Mouse (Mus musculus) CH12.LX (cell line): Measurements from ENCODE around the gene Immp2l. TPM values are rescaled to one million over a fixed set of nuclear protein-coding genes. Genes with fewer than 3 reads are reported as not detected.

Source experiments
- DNase-seq: peaks from one replicate; pipeline ENCODE4 v3.0.0-alpha.2; 2013; ENCODE audit errors: extremely low read depth
- H3K27ac ChIP-seq: 2 replicates; pipeline ENCODE4 v1.5.1; 2012; ENCODE audit warnings: low read depth, mild to moderate bottlenecking, control low read depth, moderate library complexity; ENCODE audit not compliant: insufficient read depth
- H3K27me3 ChIP-seq: replicated peaks from 2 replicates; pipeline ENCODE3; 2012; ENCODE audit warnings: inconsistent platforms
- H3K36me3 ChIP-seq, 2 experiments: replicated peaks in 1 of 2; 2 replicates each; pipeline versions ENCODE3 to v1.6.1; 2012; ENCODE audit warnings: inconsistent platforms in 1 of 2, low read length in 1 of 2, mild to moderate bottlenecking in 1 of 2, mixed read lengths in 1 of 2, moderate library complexity in 1 of 2; ENCODE audit not compliant: control insufficient read depth in 1 of 2, insufficient read depth in 1 of 2
- H3K4me1 ChIP-seq, 2 experiments: 2 replicates each; pipeline ENCODE4 v1.6.1; 2012; ENCODE audit warnings: inconsistent platforms in 1 of 2, moderate library complexity in 1 of 2; ENCODE audit not compliant: insufficient read depth in 2 of 2, control insufficient read depth in 1 of 2
- H3K4me2 ChIP-seq: 2 replicates; pipeline ENCODE4 v1.6.1; 2012; ENCODE audit warnings: low read depth, mild to moderate bottlenecking, control low read depth; ENCODE audit not compliant: poor library complexity, insufficient read depth, severe bottlenecking
- H3K4me3 ChIP-seq, 3 experiments: fragments of 150-350 bp in 1 of 3; sonication (generic) in 1 of 3; replicated peaks in 1 of 3; 2 replicates each; pipeline versions ENCODE3 to v1.5.1; 2011 to 2012; ENCODE audit warnings: low read depth in 2 of 3, low read length in 2 of 3, mild to moderate bottlenecking in 2 of 3, moderate library complexity in 2 of 3, control low read depth in 1 of 3, improper control_type of control experiment in 1 of 3, inconsistent platforms in 1 of 3, mixed read lengths in 1 of 3; ENCODE audit not compliant: poor library complexity in 1 of 3
- H3K79me2 ChIP-seq: replicated peaks from 2 replicates; pipeline ENCODE4 v1.6.1; 2012; ENCODE audit warnings: mild to moderate bottlenecking, moderate library complexity; ENCODE audit not compliant: control insufficient read depth, poor library complexity, insufficient read depth, severe bottlenecking; ENCODE audit errors: extremely low read depth
- H3K9ac ChIP-seq: 2 replicates; pipeline ENCODE4 v1.6.1; 2012; ENCODE audit warnings: low read depth, mild to moderate bottlenecking, control low read depth, moderate library complexity; ENCODE audit not compliant: insufficient read depth
- H3K9me3 ChIP-seq: replicated peaks from 2 replicates; pipeline ENCODE3; 2012; ENCODE audit warnings: low read length, inconsistent platforms, mixed read lengths
- CHD1 ChIP-seq: IDR thresholded peaks from 2 replicates; pipeline ENCODE4 v1.6.1; 2012; ENCODE audit warnings: low read depth, low read length, improper control_type of control experiment, inconsistent platforms
- E2F4 ChIP-seq: IDR thresholded peaks from 2 replicates; pipeline ENCODE4 v1.6.1; 2011; ENCODE audit warnings: low read depth, low read length, improper control_type of control experiment; ENCODE audit not compliant: insufficient replicate concordance
- ELF1 ChIP-seq: IDR thresholded peaks from 2 replicates; pipeline ENCODE4 v1.6.1; 2014; ENCODE audit warnings: low read depth, mild to moderate bottlenecking, inconsistent platforms, low read length, improper control_type of control experiment
- ETS1 ChIP-seq: conservative IDR thresholded peaks from 2 replicates; pipeline ENCODE4 v1.6.1; 2012; ENCODE audit warnings: low read depth, mild to moderate bottlenecking, inconsistent platforms, low read length, improper control_type of control experiment, moderate library complexity
- GABPA ChIP-seq: IDR thresholded peaks from 2 replicates; pipeline ENCODE4 v1.6.1; 2012; ENCODE audit warnings: low read depth, low read length, improper control_type of control experiment, inconsistent platforms; ENCODE audit not compliant: insufficient replicate concordance
- MXI1 ChIP-seq: IDR thresholded peaks from 2 replicates; pipeline ENCODE4 v1.6.1; 2011; ENCODE audit warnings: mild to moderate bottlenecking, low read depth, low read length, improper control_type of control experiment
- MYC ChIP-seq: IDR thresholded peaks from 2 replicates; pipeline ENCODE4 v1.6.1; 2011; ENCODE audit warnings: low read depth, mild to moderate bottlenecking, improper control_type of control experiment, low read length
- NELFE ChIP-seq: IDR thresholded peaks from 2 replicates; pipeline ENCODE4 v1.6.1; 2011; ENCODE audit warnings: low read depth, low read length, improper control_type of control experiment
- PAX5 ChIP-seq: IDR thresholded peaks from 2 replicates; pipeline ENCODE4 v1.6.1; 2012; ENCODE audit warnings: low read length, inconsistent platforms, mixed read lengths
- RCOR1 ChIP-seq: conservative IDR thresholded peaks from 2 replicates; pipeline ENCODE4 v1.6.1; 2012; ENCODE audit warnings: low read depth, mild to moderate bottlenecking, inconsistent platforms, low read length, improper control_type of control experiment
- TBP ChIP-seq: conservative IDR thresholded peaks from 2 replicates; pipeline ENCODE4 v1.6.1; 2011; ENCODE audit warnings: low read depth, low read length, improper control_type of control experiment
- UBTF ChIP-seq: IDR thresholded peaks from 2 replicates; pipeline ENCODE4 v1.6.1; 2012; ENCODE audit warnings: low read depth, mild to moderate bottlenecking, inconsistent platforms, low read length, improper control_type of control experiment, moderate library complexity
- ZMIZ1 ChIP-seq: IDR thresholded peaks from 2 replicates; pipeline ENCODE4 v1.6.1; 2012; ENCODE audit warnings: low read depth, mild to moderate bottlenecking, inconsistent platforms, low read length, improper control_type of control experiment
- dilution Hi-C: fragments of 300-500 bp; cut with MboI; formaldehyde crosslinking; loops from 2 replicates; pipeline ENCODE4 v1.14.3; 2020; ENCODE audit warnings: low sequenced_read_pairs; ENCODE audit not compliant: extremely low pct_unique_long_range_greater_than_20kb, extremely low pct_ligation_motif_present
- in situ Hi-C: fragments of 300-500 bp; cut with MboI; formaldehyde crosslinking; loops from 3 replicates; pipeline ENCODE4 v1.14.3; 2019; ENCODE audit warnings: low sequenced_read_pairs, low pct_ligation_motif_present, low pct_unique_long_range_greater_than_20kb, mixed read lengths
- polyA plus RNA-seq: library from polyadenylated mRNA; unstranded; fragments of >175 nt; gene quantifications from 2 replicates; pipeline ENCODE4 v1.2.1, GENCODE M21; 2012; ENCODE audit warnings: low read depth; ENCODE audit not compliant: insufficient read length
- total RNA-seq, 2 experiments: library from RNA; depleted of rRNA; stranded (reverse); fragments of 300-350 nt in 1 of 2; fragments of >200 nt in 1 of 2; gene quantifications; 2 replicates each; pipeline ENCODE4 v1.2.3; 2012 to 2014

Gene Immp2l
- total and polyA plus RNA-seq, 3 experiments, result 4.8 to 16.5 (median 9.9) TPM

DNA sequence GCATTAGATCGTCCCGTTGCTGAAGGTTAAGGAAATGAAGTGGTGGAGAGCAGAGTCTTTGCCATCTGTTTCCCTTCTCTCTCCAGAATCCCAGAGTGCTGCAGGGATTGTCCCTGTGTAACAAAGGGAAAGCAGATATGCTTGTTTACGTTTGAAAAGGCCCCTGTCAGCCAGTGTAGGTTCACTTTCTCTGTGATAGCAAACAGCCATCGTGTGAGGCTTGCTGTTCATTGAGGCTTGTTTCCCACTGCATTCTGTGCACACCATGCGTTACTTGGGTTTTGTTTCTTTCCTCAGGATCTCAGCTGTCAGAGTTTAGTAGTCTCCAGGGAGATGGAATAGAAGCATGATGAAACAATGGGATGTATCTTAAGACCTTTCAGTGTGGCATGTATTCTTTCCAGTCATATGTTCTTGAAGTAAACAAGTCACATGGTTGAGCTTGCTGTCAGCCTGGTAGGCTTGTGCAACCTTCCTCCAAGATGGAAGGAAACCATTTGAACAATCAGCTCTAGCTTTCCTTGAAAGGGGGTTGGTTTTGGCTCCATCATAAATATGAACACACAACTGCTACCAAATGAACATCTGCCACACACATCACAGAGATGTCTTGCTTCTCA is 623.2 kb downstream of the Immp2l start:
- no peaks in the 10 kb centered on the region for H3K9me3 ChIP-seq
- in situ Hi-C loops (no loop called here), dilution Hi-C loops (no loop called here)
- no peak for DNase-seq
- H3K4me1 ChIP-seq, result peaks cover 0 to 10% of the 10 kb centered on the region in 2 experiments; a peak in 2 of 4 replicates
- H3K79me2 ChIP-seq, result no peaks in the 10 kb centered on the region
- TF ChIP-seq E2F4, result no peak
- no peak for TF ChIP-seq ELF1
- TF ChIP-seq UBTF, result no peak
- no peak for TF ChIP-seq GABPA
- TF ChIP-seq TBP, result no peak
- TF ChIP-seq ETS1, result no peak
- no peak for TF ChIP-seq MXI1
- no peak for TF ChIP-seq CHD1
- no peak for TF ChIP-seq NELFE
- TF ChIP-seq MYC, result no peak
- H3K36me3 ChIP-seq, result no peaks in the 10 kb centered on the region
- no peak overlapping the region for H3K27ac ChIP-seq
- H3K4me2 ChIP-seq, result no peak overlapping the region
- H3K9ac ChIP-seq, result no peak overlapping the region
- no peak overlapping the region for H3K4me3 ChIP-seq
- H3K27me3 ChIP-seq, result no peaks in the 10 kb centered on the region

DNA sequence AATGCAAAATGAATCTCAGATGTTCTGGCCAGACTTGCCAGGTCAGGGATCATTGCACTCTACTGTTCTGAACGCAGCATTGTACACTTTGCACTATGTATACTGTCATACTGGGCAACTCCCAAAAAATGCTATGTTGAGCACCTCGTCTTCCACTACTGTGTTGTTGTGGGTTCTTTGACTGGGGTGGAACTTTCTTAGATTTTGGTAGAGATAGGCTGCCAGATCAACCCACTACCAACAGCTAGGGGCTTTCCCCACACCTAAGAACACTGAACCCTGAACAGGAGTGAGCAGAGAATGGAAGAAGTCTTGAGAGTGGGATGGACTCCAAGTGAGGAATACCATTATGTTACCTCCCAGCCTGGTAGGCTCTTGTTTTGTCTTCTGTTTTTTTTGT is 623.8 kb downstream of the Immp2l start:
- Histone ChIP-seq H3K9ac (no peak overlapping the region), H3K4me2 (no peak overlapping the region), H3K27ac (no peak overlapping the region), H3K36me3 (no peaks in the 10 kb centered on the region), H3K9me3 (no peaks in the 10 kb centered on the region), H3K4me3 (no peak overlapping the region), H3K27me3 (no peaks in the 10 kb centered on the region), H3K4me1 (peaks cover 0 to 10% of the 10 kb centered on the region in 2 experiments; a peak in 2 of 4 replicates), H3K79me2 (no peaks in the 10 kb centered on the region)
- TF ChIP-seq PAX5 (no peak), RCOR1 (no peak), ZMIZ1 (no peak)
- in situ Hi-C loops (no loop called here), dilution Hi-C loops (no loop called here)
- DNase-seq, result no peak
